Mouse (Mus musculus) testis, adult 2 months (tissue): ENCODE measurements around the gene 1190002N15Rik. TPM values are rescaled to one million over a fixed set of nuclear protein-coding genes. Genes with fewer than 3 reads are reported as not detected.

Experiments used
- H3K27ac ChIP-seq: fragments of 200-500 bp; 2 replicates; pipeline ENCODE4 v1.5.1; 2012; ENCODE audit warnings: low read depth, low read length; ENCODE audit not compliant: control insufficient read depth, insufficient read depth
- H3K27me3 ChIP-seq: fragments of 200-500 bp; 2 replicates; pipeline ENCODE4 v1.6.1; 2012; ENCODE audit warnings: mild to moderate bottlenecking, low read length, moderate library complexity; ENCODE audit not compliant: control insufficient read depth, insufficient read depth
- H3K36me3 ChIP-seq: fragments of 200-500 bp; 2 replicates; pipeline ENCODE4 v1.6.1; 2012; ENCODE audit warnings: mild to moderate bottlenecking, low read length; ENCODE audit not compliant: control insufficient read depth, insufficient read depth
- H3K4me1 ChIP-seq: fragments of 200-500 bp; 2 replicates; pipeline ENCODE4 v1.6.1; 2012; ENCODE audit warnings: low read length; ENCODE audit not compliant: control insufficient read depth, insufficient read depth
- H3K4me3 ChIP-seq: fragments of 200-500 bp; 2 replicates; pipeline ENCODE4 v1.5.1; 2012; ENCODE audit warnings: low read depth, mild to moderate bottlenecking, low read length, moderate library complexity, mixed read lengths; ENCODE audit not compliant: control insufficient read depth
- CTCF ChIP-seq: fragments of 200-500 bp; IDR thresholded peaks from 2 replicates; pipeline ENCODE4 v1.5.1; 2012; ENCODE audit warnings: low read depth, mild to moderate bottlenecking, inconsistent platforms, low read length, moderate library complexity; ENCODE audit not compliant: control insufficient read depth, insufficient read depth, insufficient replicate concordance
- POLR2A ChIP-seq: fragments of 200-500 bp; IDR thresholded peaks from 2 replicates; pipeline ENCODE4 v1.6.1; 2012; ENCODE audit warnings: low read depth, mild to moderate bottlenecking, inconsistent platforms, low read length, moderate library complexity; ENCODE audit not compliant: control insufficient read depth
- polyA plus RNA-seq: library from polyadenylated mRNA; depleted of rRNA; stranded (reverse); fragments of >200 nt; gene quantifications from 2 replicates; pipeline ENCODE4 v1.2.3, GENCODE M21; 2012

The 1190002N15Rik gene
- polyA plus RNA-seq, 1 experiment: 1.4 TPM

DNA sequence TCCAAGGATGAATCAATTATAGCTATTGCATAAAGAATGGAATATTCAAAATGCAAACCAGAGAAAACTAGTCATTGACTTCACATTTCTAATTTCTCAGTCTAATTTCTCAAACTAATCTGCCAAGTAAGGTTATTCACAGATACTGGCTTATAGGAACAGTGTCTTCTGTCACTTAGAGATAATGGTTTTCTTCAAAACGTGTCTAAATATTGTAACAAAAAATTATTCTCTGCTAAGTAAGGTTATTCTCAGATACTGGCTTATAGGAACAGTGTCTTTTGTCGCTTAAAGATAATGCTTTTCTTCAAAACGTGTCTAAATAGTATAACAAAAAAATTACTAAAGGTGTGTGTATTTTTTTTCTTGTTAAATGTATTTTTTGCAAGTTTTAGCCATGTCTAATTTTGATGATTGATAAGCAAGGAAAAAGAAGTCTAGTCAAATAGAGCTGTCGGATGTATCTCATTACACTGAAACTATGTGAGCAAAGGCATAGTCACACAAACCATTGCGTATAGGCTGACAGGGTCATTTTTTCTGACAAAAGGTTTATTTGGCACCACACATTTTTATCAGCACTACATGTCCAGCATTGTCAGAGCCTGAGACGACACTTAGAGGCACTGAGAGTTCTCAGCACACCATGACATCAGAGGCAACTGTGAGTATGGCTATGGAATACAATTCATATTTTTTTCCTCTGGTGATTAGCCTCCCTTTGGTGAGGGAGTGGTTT lies 19.1 kb upstream of the 1190002N15Rik start:
- Histone ChIP-seq H3K27me3 (no peaks in the 10 kb centered on the region), H3K4me1 (no peaks in the 10 kb centered on the region), H3K27ac (no peak overlapping the region), H3K4me3 (no peak overlapping the region), H3K36me3 (no peaks in the 10 kb centered on the region)
- TF ChIP-seq CTCF: no peak
- no peak for TF ChIP-seq POLR2A

- H3K4me1 ChIP-seq: no peaks in the 10 kb centered on the region
- no peak overlapping the region for H3K27ac ChIP-seq
- no peak overlapping the region for H3K4me3 ChIP-seq
- TF ChIP-seq CTCF: no peak
- no peak for TF ChIP-seq POLR2A
- H3K36me3 ChIP-seq: no peaks in the 10 kb centered on the region
- H3K27me3 ChIP-seq: no peaks in the 10 kb centered on the region
Measured at GRCm38 (mm10) chr9:94556249-94556648, 18.4 kb upstream of the 1190002N15Rik start.

- Histone ChIP-seq H3K27ac (no peak overlapping the region), H3K4me1 (no peaks in the 10 kb centered on the region), H3K4me3 (no peak overlapping the region), H3K27me3 (no peaks in the 10 kb centered on the region), H3K36me3 (no peaks in the 10 kb centered on the region)
- no peak for TF ChIP-seq CTCF
- no peak for TF ChIP-seq POLR2A
Measured at GRCm38 (mm10) chr9:94550493-94551095, 12.7 kb upstream of the 1190002N15Rik start.

DNA sequence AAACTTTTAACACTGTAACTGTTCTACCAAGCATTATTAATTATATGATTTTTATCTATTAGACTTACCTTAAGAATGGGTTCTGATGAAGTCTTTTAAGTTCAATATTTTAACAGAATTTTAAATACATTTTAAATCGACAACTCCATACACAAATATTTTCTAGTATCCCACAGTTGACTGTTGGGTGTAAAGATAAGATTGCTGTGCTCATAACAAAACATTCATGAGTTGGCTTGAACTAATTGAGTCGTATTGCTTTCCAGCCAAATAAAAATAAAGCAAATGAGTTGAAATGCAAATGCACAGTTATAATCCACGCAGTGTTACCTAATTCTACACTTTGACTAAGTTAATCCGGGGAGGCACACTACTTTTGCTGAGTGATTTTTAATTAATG lies 6.0 kb upstream of the 1190002N15Rik start:
- Histone ChIP-seq H3K27me3 (no peaks in the 10 kb centered on the region), H3K4me1 (no peaks in the 10 kb centered on the region), H3K36me3 (no peaks in the 10 kb centered on the region), H3K4me3 (no peak overlapping the region), H3K27ac (no peak overlapping the region)
- TF ChIP-seq CTCF: no peak
- no peak for TF ChIP-seq POLR2A

DNA sequence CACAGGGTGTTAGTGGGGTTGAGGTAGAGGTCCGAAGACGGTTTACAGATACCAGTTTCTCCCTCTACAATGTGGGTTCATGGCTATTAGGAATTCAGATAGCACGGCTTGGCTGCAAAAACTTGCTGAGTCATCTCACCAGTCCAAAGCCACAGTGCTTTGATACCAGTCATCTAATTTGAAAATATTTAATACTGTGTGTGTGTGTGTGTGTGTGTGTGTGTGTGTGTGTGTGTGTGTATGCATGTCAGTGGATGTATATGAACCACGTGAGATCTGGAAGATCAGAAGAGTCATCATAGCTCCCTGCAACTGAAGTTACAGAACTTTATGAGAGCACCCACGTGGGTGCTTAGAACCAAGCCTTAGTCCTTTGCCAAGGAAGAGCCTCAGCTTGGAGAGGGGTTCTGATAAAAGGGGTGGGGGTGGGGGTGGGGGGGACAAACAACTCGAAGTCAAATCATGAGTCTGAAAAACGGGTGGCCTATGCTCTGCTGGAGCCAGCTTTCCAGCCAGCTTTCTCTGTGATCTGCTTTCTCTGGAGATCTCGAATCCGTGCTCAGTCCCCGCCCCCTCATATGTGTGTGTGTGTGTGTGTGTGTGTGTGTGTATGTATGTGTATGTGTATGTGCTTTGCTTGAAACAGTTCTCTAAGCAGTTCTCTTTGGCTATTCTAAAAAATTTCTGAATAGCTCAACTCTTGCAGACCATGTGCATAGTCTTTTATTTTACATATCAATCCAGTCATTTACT lies 2.6 kb upstream of the 1190002N15Rik start:
- H3K4me3 ChIP-seq: no peak overlapping the region
- no peaks in the 10 kb centered on the region for H3K36me3 ChIP-seq
- peaks cover 10% of the 10 kb centered on the region for H3K4me1 ChIP-seq
- no peak overlapping the region for H3K27ac ChIP-seq
- TF ChIP-seq POLR2A: no peak
- TF ChIP-seq CTCF: no peak
- no peaks in the 10 kb centered on the region for H3K27me3 ChIP-seq

DNA sequence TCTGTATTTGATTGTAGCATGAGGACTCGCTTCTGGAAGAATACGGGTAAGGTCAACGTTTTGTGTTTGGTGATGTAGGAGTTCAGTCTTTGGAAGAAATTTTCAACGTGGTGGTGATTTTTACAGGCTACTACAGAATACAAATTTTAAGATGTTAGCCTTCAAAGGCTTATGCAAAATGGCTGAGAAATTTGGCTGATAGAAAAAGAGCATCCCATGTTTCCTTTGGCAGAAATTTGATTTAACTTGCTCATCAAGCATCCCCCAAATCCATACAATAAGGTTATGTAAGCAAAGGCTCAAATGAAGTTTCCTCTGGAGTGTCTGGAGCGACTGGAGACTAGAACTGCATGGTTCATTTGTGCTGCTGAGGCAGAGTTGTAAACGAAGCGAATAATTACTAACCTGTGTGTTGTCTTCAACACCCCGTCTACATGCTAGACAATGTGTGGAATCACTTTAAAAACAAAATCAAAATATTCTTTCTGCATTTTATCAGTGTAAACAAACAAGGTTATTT lies 1.5 kb upstream of the 1190002N15Rik start:
- no peak for TF ChIP-seq POLR2A
- TF ChIP-seq CTCF: no peak

GRCm38 (mm10) chr9:94538823-94539143 lies 902 bp upstream of the 1190002N15Rik start:
- Histone ChIP-seq H3K4me3 (peak overlapping the region; percentile 98), H3K27me3 (no peaks in the 10 kb centered on the region), H3K4me1 (peaks cover 10% of the 10 kb centered on the region), H3K27ac (peak overlapping the region; percentile 79), H3K36me3 (no peaks in the 10 kb centered on the region)
- TF ChIP-seq POLR2A (peak; percentile 6; the same call in 1 of the 2 replicates), CTCF (no peak)

More for the DNA sequence above, 1.5 kb upstream of the 1190002N15Rik start:
- Histone ChIP-seq H3K4me3 (no peak overlapping the region), H3K27me3 (no peaks in the 10 kb centered on the region), H3K4me1 (peaks cover 10% of the 10 kb centered on the region), H3K36me3 (no peaks in the 10 kb centered on the region), H3K27ac (no peak overlapping the region)
